Mouse (Mus musculus) lung, adult 2 months (tissue): ENCODE data around the gene Vamp4.

Source experiments
- CTCF ChIP-seq: fragments of 200-500 bp; IDR thresholded peaks from 2 replicates; pipeline ENCODE4 v1.5.1; 2011; ENCODE audit warnings: mild to moderate bottlenecking, low read length, control low read depth; ENCODE audit not compliant: insufficient read depth
- POLR2A ChIP-seq: fragments of 200-500 bp; IDR thresholded peaks from 2 replicates; pipeline ENCODE4 v1.6.1; 2011; ENCODE audit warnings: low read depth, mild to moderate bottlenecking, control low read depth, low read length, borderline replicate concordance; ENCODE audit errors: extremely low read depth

DNA sequence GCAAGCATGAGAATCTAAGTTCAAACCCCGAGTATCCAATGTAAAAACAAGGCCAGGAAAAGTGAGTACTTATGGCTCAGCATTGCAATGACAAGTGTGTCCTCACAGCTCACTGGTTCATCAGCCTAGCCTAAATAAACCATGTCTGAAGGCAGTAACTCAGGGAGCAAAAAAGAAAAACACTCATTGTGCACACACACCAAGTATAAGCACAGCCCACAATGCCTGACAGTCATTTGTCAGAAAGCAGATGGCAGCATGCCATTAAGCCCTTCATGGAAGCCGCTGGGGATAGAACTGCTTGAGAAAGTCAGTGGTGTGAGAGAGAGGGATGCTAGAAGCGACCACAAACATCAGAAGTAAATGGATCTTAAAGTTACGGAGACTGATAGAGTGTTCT is 31.0 kb downstream of the Vamp4 start:
- TF ChIP-seq POLR2A (no peak), CTCF (no peak)
